Mouse (Mus musculus) embryonic facial prominence, embryonic 10.5 days (tissue): ENCODE data around the gene Lmln. TPM values are rescaled to one million over a fixed set of nuclear protein-coding genes. Genes with fewer than 3 reads are reported as not detected.
"Not testable (repeated sequence)": the region's sequence is repeated elsewhere in the genome, so short reads cannot be mapped to it uniquely, and the experiment has no call there.

Source experiments
- DNase-seq: peaks from one replicate; pipeline ENCODE4 v3.0.0-alpha.2; 2017; ENCODE audit warnings: low spot score
- H3K27ac ChIP-seq: fragments of 300-500 bp; sonication (generic); replicated peaks from 2 replicates; pipeline ENCODE4 v1.5.1; 2016; ENCODE audit warnings: mild to moderate bottlenecking
- H3K27me3 ChIP-seq: fragments of 300-500 bp; sonication (generic); replicated peaks from 2 replicates; pipeline ENCODE4 v1.6.1; 2016; ENCODE audit warnings: low read depth, mild to moderate bottlenecking; ENCODE audit not compliant: poor library complexity, severe bottlenecking
- H3K36me3 ChIP-seq: fragments of 300-500 bp; sonication (generic); replicated peaks from 2 replicates; pipeline ENCODE4 v1.6.1; 2016; ENCODE audit warnings: mild to moderate bottlenecking, moderate library complexity
- H3K4me1 ChIP-seq: fragments of 300-500 bp; sonication (generic); 2 replicates; pipeline ENCODE4 v1.6.1; 2016
- H3K4me3 ChIP-seq: fragments of 300-500 bp; sonication (generic); 2 replicates; pipeline ENCODE4 v1.5.1; 2016; ENCODE audit warnings: mild to moderate bottlenecking, moderate library complexity
- H3K9me3 ChIP-seq: fragments of 300-500 bp; sonication (generic); 2 replicates; pipeline ENCODE4 v1.6.1; 2016; ENCODE audit warnings: mild to moderate bottlenecking
- WGBS: fragments of 180-500 bp; shearing (Covaris S2); methylation state at CpG from one replicate; pipeline ENCODE4 v1.1.7; 2016; 5-methylcytosine and 5-hydroxymethylcytosine counted together
- polyA plus RNA-seq: library from polyadenylated mRNA; unstranded; fragments of >200 nt; fragmentation: Nextera tagmentation; extraction: Ambion mirVana; gene quantifications from 2 replicates; pipeline ENCODE4 v1.2.1, GENCODE M21; 2016

Gene Lmln
- polyA plus RNA-seq, 1 experiment from 2014 or later: 2.6 TPM

- H3K36me3 ChIP-seq, DNase-seq, H3K27me3 ChIP-seq, H3K4me3 ChIP-seq, H3K27ac ChIP-seq, H3K9me3 ChIP-seq, H3K4me1 ChIP-seq: not testable (repeated sequence)
- 79% methylated on average over 9 of the region's 9 CpGs for WGBS
Observed at GRCm38 (mm10) chr16:33150875-33151274, 88.6 kb downstream of the Lmln start.

GRCm38 (mm10) chr16:33151558-33151957, 89.2 kb downstream of the Lmln start:
- H3K27me3 ChIP-seq: no peaks in the 10 kb centered on the region
- 83% methylated on average over 8 of the region's 8 CpGs for WGBS
- H3K4me3 ChIP-seq: no peak overlapping the region
- no peaks in the 10 kb centered on the region for H3K9me3 ChIP-seq
- H3K27ac ChIP-seq: no peak overlapping the region
- no peak for DNase-seq
- H3K4me1 ChIP-seq: no peaks in the 10 kb centered on the region
- H3K36me3 ChIP-seq: no peaks in the 10 kb centered on the region

GRCm38 (mm10) chr16:33154992-33155391, 92.7 kb downstream of the Lmln start:
- WGBS: 55% methylated on average over 4 of the region's 4 CpGs
- DNase-seq: no peak
- Histone ChIP-seq H3K36me3 (no peaks in the 10 kb centered on the region), H3K27me3 (no peaks in the 10 kb centered on the region), H3K4me3 (no peak overlapping the region), H3K9me3 (no peaks in the 10 kb centered on the region), H3K27ac (no peak overlapping the region), H3K4me1 (no peaks in the 10 kb centered on the region)

GRCm38 (mm10) chr16:33158006-33158405, 95.7 kb downstream of the Lmln start:
- Histone ChIP-seq H3K27ac (no peak overlapping the region), H3K9me3 (no peaks in the 10 kb centered on the region), H3K27me3 (no peaks in the 10 kb centered on the region), H3K4me3 (no peak overlapping the region), H3K36me3 (no peaks in the 10 kb centered on the region), H3K4me1 (no peaks in the 10 kb centered on the region)
- no peak for DNase-seq
- WGBS: 91% methylated on average over 11 of the region's 11 CpGs

- no peak for DNase-seq
- WGBS: 92% methylated on average over 14 of the region's 14 CpGs
- no peak overlapping the region for H3K27ac ChIP-seq
- H3K4me3 ChIP-seq: no peak overlapping the region
- H3K4me1 ChIP-seq: no peaks in the 10 kb centered on the region
- no peaks in the 10 kb centered on the region for H3K9me3 ChIP-seq
- H3K36me3 ChIP-seq: no peaks in the 10 kb centered on the region
- no peaks in the 10 kb centered on the region for H3K27me3 ChIP-seq
Observed at GRCm38 (mm10) chr16:33158590-33159071, 96.3 kb downstream of the Lmln start.

GRCm38 (mm10) chr16:33159363-33159762, 97.0 kb downstream of the Lmln start:
- 87% methylated on average over 2 of the region's 2 CpGs for WGBS
- Histone ChIP-seq H3K4me1 (no peaks in the 10 kb centered on the region), H3K9me3 (no peaks in the 10 kb centered on the region), H3K27ac (no peak overlapping the region), H3K4me3 (no peak overlapping the region), H3K27me3 (no peaks in the 10 kb centered on the region), H3K36me3 (no peaks in the 10 kb centered on the region)
- no peak for DNase-seq

- Histone ChIP-seq H3K4me3 (no peak overlapping the region), H3K36me3 (no peaks in the 10 kb centered on the region), H3K9me3 (no peaks in the 10 kb centered on the region), H3K27ac (no peak overlapping the region), H3K4me1 (no peaks in the 10 kb centered on the region), H3K27me3 (no peaks in the 10 kb centered on the region)
- no peak for DNase-seq
- WGBS: 81% methylated on average over 13 of the region's 13 CpGs
Observed at GRCm38 (mm10) chr16:33163330-33164090, 101.2 kb downstream of the Lmln start.

GRCm38 (mm10) chr16:33166284-33166683, 104.0 kb downstream of the Lmln start:
- peak; percentile 50 for DNase-seq
- H3K4me3 ChIP-seq, H3K4me1 ChIP-seq, H3K27me3 ChIP-seq, H3K27ac ChIP-seq, H3K36me3 ChIP-seq, H3K9me3 ChIP-seq: not testable (repeated sequence)
- WGBS: 70% methylated on average over 6 of the region's 6 CpGs

GRCm38 (mm10) chr16:33167537-33167936, 105.2 kb downstream of the Lmln start:
- H3K27me3 ChIP-seq: no peaks in the 10 kb centered on the region
- H3K27ac ChIP-seq: no peak overlapping the region
- H3K4me1 ChIP-seq: no peaks in the 10 kb centered on the region; the same call in 1 of the 2 replicates
- DNase-seq: no peak
- no peaks in the 10 kb centered on the region for H3K36me3 ChIP-seq
- 45% methylated on average over 5 of the region's 5 CpGs for whole genome bisulfite sequencing
- H3K9me3 ChIP-seq: no peaks in the 10 kb centered on the region
- no peak overlapping the region for H3K4me3 ChIP-seq

GRCm38 (mm10) chr16:33169471-33170034, 107.2 kb downstream of the Lmln start:
- H3K4me3 ChIP-seq: no peak overlapping the region
- no peak for DNase-seq
- no peaks in the 10 kb centered on the region for H3K9me3 ChIP-seq
- no peaks in the 10 kb centered on the region for H3K36me3 ChIP-seq
- no peaks in the 10 kb centered on the region; the same call in 1 of the 2 replicates for H3K4me1 ChIP-seq
- H3K27me3 ChIP-seq: no peaks in the 10 kb centered on the region
- no peak overlapping the region for H3K27ac ChIP-seq
- 75% methylated on average over 8 of the region's 8 CpGs for WGBS

GRCm38 (mm10) chr16:33170716-33171587, 108.6 kb downstream of the Lmln start:
- Histone ChIP-seq H3K4me3 (no peak overlapping the region), H3K9me3 (no peaks in the 10 kb centered on the region), H3K4me1 (no peaks in the 10 kb centered on the region; the same call in 1 of the 2 replicates), H3K27ac (no peak overlapping the region), H3K36me3 (no peaks in the 10 kb centered on the region), H3K27me3 (no peaks in the 10 kb centered on the region)
- 76% methylated on average over 9 of the region's 9 CpGs for WGBS
- no peak for DNase-seq

GRCm38 (mm10) chr16:33171800-33172199, 109.5 kb downstream of the Lmln start:
- WGBS: 86% methylated on average over 6 of the region's 6 CpGs
- H3K9me3 ChIP-seq: no peaks in the 10 kb centered on the region
- DNase-seq: no peak
- no peak overlapping the region for H3K4me3 ChIP-seq
- no peaks in the 10 kb centered on the region for H3K36me3 ChIP-seq
- no peak overlapping the region for H3K27ac ChIP-seq
- H3K27me3 ChIP-seq: no peaks in the 10 kb centered on the region
- H3K4me1 ChIP-seq: no peaks in the 10 kb centered on the region; the same call in 1 of the 2 replicates
